Mouse (Mus musculus) lung, postnatal 36 days (tissue): ENCODE data around the gene Fhad1.

Experiments used
- DNase-seq: peaks from one replicate; pipeline ENCODE4 v3.0.0; 2022; ENCODE audit warnings: mixed read lengths

Fhad1 gene

GRCm38 (mm10) chr4:141964575-141964974 is 50.3 kb downstream of the Fhad1 start:
- DNase-seq, result peak; percentile 26

- no peak for DNase-seq
Observed at GRCm38 (mm10) chr4:141963907-141964306, 51.0 kb downstream of the Fhad1 start.

GRCm38 (mm10) chr4:141962811-141963685 is 51.8 kb downstream of the Fhad1 start:
- peak; percentile 42 for DNase-seq

DNA sequence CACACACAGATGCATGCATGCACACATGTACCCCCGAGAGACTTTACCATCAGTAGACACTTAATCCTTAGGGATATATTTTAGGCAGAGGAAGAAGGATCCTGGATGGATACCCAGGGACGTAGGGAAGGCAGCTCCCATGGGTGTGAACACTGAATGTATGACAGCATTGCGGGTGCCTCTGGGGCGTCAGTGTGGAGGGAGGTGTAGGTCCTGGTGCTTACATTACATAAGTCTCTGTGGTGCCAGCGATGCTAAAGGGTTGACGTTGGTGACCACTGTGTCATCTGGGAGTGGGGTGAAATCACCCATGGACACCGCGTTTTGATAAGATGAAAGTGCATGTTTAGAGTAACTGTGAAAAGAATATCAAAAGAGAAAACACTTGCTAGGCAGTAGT is 54.8 kb downstream of the Fhad1 start:
- no peak for DNase-seq

- DNase-seq, result peak; percentile 29
Observed at GRCm38 (mm10) chr4:141959615-141960014, 55.3 kb downstream of the Fhad1 start.

- DNase-seq, result peak; percentile 65
Observed at GRCm38 (mm10) chr4:141958614-141959375, 56.1 kb downstream of the Fhad1 start.

GRCm38 (mm10) chr4:141958188-141958587 is 56.7 kb downstream of the Fhad1 start:
- peak; percentile 87 for DNase-seq

GRCm38 (mm10) chr4:141957740-141958139 is 57.1 kb downstream of the Fhad1 start:
- DNase-seq, result no peak

GRCm38 (mm10) chr4:141956931-141957330 is 58.0 kb downstream of the Fhad1 start:
- no peak for DNase-seq

DNA sequence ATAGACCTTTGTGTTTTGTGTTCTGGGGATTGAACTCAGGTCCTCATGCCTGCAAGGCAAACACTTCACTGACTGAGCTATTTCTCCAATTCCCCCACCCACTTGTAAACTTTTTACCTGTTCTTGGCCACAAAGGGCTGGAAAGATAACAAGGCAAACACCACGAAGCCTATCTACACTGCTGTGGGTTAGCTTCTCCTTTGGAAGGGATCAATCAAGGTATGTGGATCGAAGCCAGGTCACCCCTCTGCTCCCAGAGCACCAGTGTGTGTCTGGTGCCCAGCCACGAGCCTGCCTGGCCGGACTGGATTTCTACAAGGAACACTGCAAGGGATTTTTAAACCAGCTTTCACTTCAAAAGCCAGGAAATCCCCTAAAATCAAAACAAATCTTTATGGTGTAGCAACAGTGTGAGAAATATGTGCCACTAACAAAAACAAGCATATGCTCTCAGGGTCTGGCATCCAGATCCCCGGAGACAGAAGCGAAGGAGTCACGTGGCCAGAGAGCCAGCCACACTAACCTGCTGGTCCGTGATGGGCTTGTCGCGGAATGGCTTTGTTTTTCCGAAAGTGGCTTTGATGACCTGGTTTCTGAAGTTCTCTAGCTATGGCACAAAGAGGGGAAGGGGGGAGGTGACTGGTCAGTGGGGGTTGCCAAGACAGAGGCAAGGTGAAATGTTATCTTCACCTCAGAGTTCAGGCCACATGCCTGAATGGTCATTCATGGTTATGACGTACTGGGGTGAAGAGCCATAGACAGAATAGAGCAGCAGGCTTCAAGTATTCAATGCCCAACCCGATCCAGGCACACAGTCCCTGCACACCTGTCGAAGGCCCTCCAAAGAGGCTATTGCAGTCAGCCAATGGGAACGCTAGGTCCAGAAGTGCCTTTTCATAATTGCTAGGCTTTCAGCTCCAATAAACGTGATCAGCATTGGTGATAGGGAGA is 59.8 kb downstream of the Fhad1 start:
- peak; percentile 79 for DNase-seq

- DNase-seq, result no peak
Observed at GRCm38 (mm10) chr4:141953859-141954258, 61.0 kb downstream of the Fhad1 start.

DNA sequence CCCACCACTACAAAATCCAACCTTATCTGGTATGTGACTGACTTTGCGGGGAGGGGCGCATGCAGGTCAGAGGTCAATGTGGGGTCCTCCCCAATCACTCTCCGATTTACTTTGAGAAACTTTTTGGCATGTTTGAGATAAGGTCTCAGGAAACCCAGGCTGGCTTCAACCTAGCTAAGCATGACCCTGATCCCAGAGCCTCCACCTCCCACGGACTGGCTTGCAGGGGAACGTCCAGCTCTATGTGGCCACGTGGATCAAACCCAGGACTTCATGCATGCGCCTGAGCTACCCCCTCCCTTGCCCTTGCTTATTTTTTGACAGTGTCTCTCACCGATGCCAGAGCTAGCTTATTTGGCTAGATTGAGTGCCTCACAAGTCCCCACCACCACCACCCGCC is 61.6 kb downstream of the Fhad1 start:
- no peak for DNase-seq

- DNase-seq, result no peak
Observed at GRCm38 (mm10) chr4:141952824-141953223, 62.1 kb downstream of the Fhad1 start.

- peak; percentile 73 for DNase-seq
Observed at GRCm38 (mm10) chr4:141952114-141952513, 62.8 kb downstream of the Fhad1 start.

- DNase-seq, result no peak
Observed at GRCm38 (mm10) chr4:141949436-141949835, 65.4 kb downstream of the Fhad1 start.

DNA sequence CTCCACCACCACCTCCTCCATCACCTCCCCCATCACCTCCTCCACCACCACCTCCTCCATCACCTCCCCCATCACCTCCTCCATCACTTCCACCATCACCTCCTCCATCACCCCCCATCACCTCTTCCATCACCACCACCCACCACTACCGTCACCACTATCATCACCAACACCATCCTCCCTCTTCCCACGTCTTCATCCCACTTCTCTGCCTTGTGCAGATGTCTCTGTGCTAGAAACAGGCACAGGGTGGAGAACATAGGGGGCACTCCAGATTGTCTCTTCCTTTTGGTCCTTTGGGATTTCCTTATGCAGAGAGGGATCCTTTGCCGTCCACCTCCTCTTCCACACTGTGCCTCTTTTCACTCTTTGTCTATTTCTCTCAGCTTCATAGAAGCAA is 66.1 kb downstream of the Fhad1 start:
- DNase-seq, result no peak

DNA sequence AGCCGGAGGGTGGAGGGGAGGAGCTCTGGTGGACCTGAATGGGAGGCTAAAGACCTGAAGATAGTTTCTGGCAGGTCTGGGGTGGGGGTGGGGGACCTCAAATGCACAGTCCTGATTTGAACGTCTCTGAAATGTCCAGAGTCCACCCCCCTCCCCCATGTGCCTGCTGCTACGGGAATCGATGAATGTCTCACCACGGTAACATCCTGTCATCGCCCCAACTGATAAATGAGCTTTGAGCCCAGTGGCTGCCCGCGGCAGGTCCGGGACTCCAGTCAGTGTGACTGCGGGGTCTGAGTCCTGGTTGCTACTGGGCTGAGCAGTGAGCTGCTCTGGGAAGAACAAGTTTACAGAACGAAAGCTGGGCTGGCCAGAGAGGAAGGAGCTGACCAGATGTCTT is 72.5 kb downstream of the Fhad1 start:
- DNase-seq, result no peak

DNA sequence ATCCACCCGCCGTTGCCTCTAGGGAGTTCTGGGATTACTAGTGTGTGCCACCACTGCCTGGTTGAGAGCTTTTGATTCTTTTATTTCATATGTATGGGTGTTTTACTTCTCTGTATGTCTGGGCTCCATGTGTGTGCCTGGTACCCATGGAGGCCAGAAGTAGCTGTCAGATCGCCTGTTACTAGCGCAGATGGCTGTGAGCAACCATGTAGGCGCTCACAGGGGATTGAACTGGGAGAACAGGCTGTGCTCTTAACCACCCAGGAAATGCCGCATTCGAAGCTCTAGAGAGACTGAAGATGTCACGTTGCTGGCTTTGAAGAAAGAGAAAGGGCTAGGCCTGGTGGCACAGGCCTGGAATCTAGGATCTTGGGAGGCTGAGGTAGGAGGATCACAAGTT is 73.6 kb downstream of the Fhad1 start:
- no peak for DNase-seq

DNA sequence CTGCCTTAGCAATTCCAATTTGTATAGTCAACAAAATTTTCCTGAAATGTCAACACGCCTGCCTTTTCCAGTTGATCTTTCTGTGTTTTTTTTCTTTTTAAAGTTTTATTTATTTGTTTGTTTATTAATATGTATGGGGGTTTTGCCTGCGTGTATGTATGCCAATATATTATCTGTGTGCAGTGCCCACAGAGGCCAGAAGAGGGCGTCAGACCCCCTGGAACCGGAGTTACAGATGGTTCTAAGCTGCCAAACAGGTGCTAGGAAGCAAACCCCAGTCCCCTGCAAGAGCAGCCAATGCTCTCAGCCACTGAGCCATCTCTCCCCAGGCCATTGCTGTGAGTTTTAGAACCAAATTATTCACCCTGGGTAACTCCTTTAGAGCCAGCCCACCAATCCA is 76.3 kb downstream of the Fhad1 start:
- no peak for DNase-seq

GRCm38 (mm10) chr4:141932785-141933574 is 81.9 kb downstream of the Fhad1 start:
- peak; percentile 74 for DNase-seq

- no peak for DNase-seq
Observed at GRCm38 (mm10) chr4:141931526-141931925, 83.4 kb downstream of the Fhad1 start.

- no peak for DNase-seq
Observed at GRCm38 (mm10) chr4:141930001-141930400, 84.9 kb downstream of the Fhad1 start.
